Mouse (Mus musculus): ENCODE measurements at regions not wholly inside any gene's neighbourhood (a gene's known extent, or its start where the extent isn't known, plus 50 kb on each side); places are given as distances from the start of the nearest gene placed in this dataset.

- Histone ChIP-seq H3K4me3 (ENCODE audit: insufficient read depth, low read depth, low read length) (no peak overlapping the region), H3K27ac (ENCODE audit: insufficient read depth, low read depth, low read length) (no peak overlapping the region), H3K4me1 (ENCODE audit: control insufficient read depth, insufficient read depth, low read length) (no peaks in the 10 kb centered on the region; the same call in 1 of the 2 replicates)
- TF ChIP-seq CTCF (IDR thresholded peaks at IDR 0.05; ENCODE audit: insufficient read depth, low read depth, low read length) (no peak), POLR2A (IDR thresholded peaks at IDR 0.05; ENCODE audit: insufficient read depth, low read depth, low read length) (no peak)
- 71% methylated on average over 3 of the region's 3 CpGs for WGBS
Observed at GRCm38 (mm10) chr12:15676127-15676526, 140.6 kb downstream of the Trib2 start.

GRCm38 (mm10) chr12:15659755-15660154 lies 157.0 kb downstream of the Trib2 start:
- Histone ChIP-seq H3K27ac (ENCODE audit: insufficient read depth, low read depth, low read length) (no peak overlapping the region; the same call in 1 of the 2 replicates), H3K4me1 (ENCODE audit: control insufficient read depth, insufficient read depth, low read length) (no peaks in the 10 kb centered on the region), H3K4me3 (ENCODE audit: insufficient read depth, low read depth, low read length) (no peak overlapping the region)
- 22% methylated on average over 2 of the region's 2 CpGs for WGBS
- no peak for TF ChIP-seq POLR2A (IDR thresholded peaks at IDR 0.05; ENCODE audit: insufficient read depth, low read depth, low read length)
- no peak for TF ChIP-seq CTCF (IDR thresholded peaks at IDR 0.05; ENCODE audit: insufficient read depth, low read depth, low read length)

- no peak overlapping the region for H3K4me3 ChIP-seq (ENCODE audit: insufficient read depth, low read depth, low read length)
- H3K4me1 ChIP-seq (ENCODE audit: control insufficient read depth, insufficient read depth, low read length): no peaks in the 10 kb centered on the region
- H3K27ac ChIP-seq (ENCODE audit: insufficient read depth, low read depth, low read length): no peak overlapping the region
- TF ChIP-seq POLR2A (IDR thresholded peaks at IDR 0.05; ENCODE audit: insufficient read depth, low read depth, low read length): no peak
- no peak for TF ChIP-seq CTCF (IDR thresholded peaks at IDR 0.05; ENCODE audit: insufficient read depth, low read depth, low read length)
- WGBS: 40% methylated on average over 2 of the region's 2 CpGs
Observed at GRCm38 (mm10) chr12:15659332-15659731, 157.4 kb downstream of the Trib2 start.

- TF ChIP-seq CTCF (IDR thresholded peaks at IDR 0.05; ENCODE audit: insufficient read depth, low read depth, low read length) (no peak), POLR2A (IDR thresholded peaks at IDR 0.05; ENCODE audit: insufficient read depth, low read depth, low read length) (no peak)
- no peaks in the 10 kb centered on the region for H3K4me1 ChIP-seq (ENCODE audit: control insufficient read depth, insufficient read depth, low read length)
- H3K27ac ChIP-seq (ENCODE audit: insufficient read depth, low read depth, low read length): no peak overlapping the region
- H3K4me3 ChIP-seq (ENCODE audit: insufficient read depth, low read depth, low read length): no peak overlapping the region
- WGBS: 87% methylated on average over 3 of the region's 3 CpGs
Observed at GRCm38 (mm10) chr12:15657748-15658251, 158.9 kb downstream of the Trib2 start.

- Histone ChIP-seq H3K4me1 (ENCODE audit: control insufficient read depth, insufficient read depth, low read length) (no peaks in the 10 kb centered on the region), H3K27ac (ENCODE audit: insufficient read depth, low read depth, low read length) (no peak overlapping the region), H3K4me3 (ENCODE audit: insufficient read depth, low read depth, low read length) (no peak overlapping the region)
- WGBS: 78% methylated on average over 4 of the region's 4 CpGs
- no peak for TF ChIP-seq POLR2A (IDR thresholded peaks at IDR 0.05; ENCODE audit: insufficient read depth, low read depth, low read length)
Observed at GRCm38 (mm10) chr12:15654585-15654984, 162.1 kb downstream of the Trib2 start.

GRCm38 (mm10) chr12:15653357-15653763 lies 163.4 kb downstream of the Trib2 start:
- Histone ChIP-seq H3K27ac (ENCODE audit: insufficient read depth, low read depth, low read length) (no peak overlapping the region), H3K4me1 (ENCODE audit: control insufficient read depth, insufficient read depth, low read length) (no peaks in the 10 kb centered on the region), H3K4me3 (ENCODE audit: insufficient read depth, low read depth, low read length) (no peak overlapping the region)
- TF ChIP-seq CTCF (IDR thresholded peaks at IDR 0.05; ENCODE audit: insufficient read depth, low read depth, low read length): no peak
- WGBS: 80% methylated on average over 8 of the region's 8 CpGs

- H3K4me1 ChIP-seq (ENCODE audit: control insufficient read depth, insufficient read depth, low read length): no peaks in the 10 kb centered on the region
- no peak overlapping the region for H3K4me3 ChIP-seq (ENCODE audit: insufficient read depth, low read depth, low read length)
- WGBS: 94% methylated on average over 2 of the region's 2 CpGs
- no peak overlapping the region for H3K27ac ChIP-seq (ENCODE audit: insufficient read depth, low read depth, low read length)
- no peak for TF ChIP-seq POLR2A (IDR thresholded peaks at IDR 0.05; ENCODE audit: insufficient read depth, low read depth, low read length)
- no peak for TF ChIP-seq CTCF (IDR thresholded peaks at IDR 0.05; ENCODE audit: insufficient read depth, low read depth, low read length)
Observed at GRCm38 (mm10) chr12:15651293-15651692, 165.4 kb downstream of the Trib2 start.

- TF ChIP-seq CTCF (IDR thresholded peaks at IDR 0.05; ENCODE audit: insufficient read depth, low read depth, low read length) (no peak), POLR2A (IDR thresholded peaks at IDR 0.05; ENCODE audit: insufficient read depth, low read depth, low read length) (no peak)
- no peak overlapping the region for H3K27ac ChIP-seq (ENCODE audit: insufficient read depth, low read depth, low read length)
- no peak overlapping the region for H3K4me3 ChIP-seq (ENCODE audit: insufficient read depth, low read depth, low read length)
- no peaks in the 10 kb centered on the region for H3K4me1 ChIP-seq (ENCODE audit: control insufficient read depth, insufficient read depth, low read length)
- 90% methylated on average over 4 of the region's 4 CpGs for WGBS
Observed at GRCm38 (mm10) chr12:15649906-15650305, 166.8 kb downstream of the Trib2 start.

- H3K4me1 ChIP-seq (ENCODE audit: control insufficient read depth, insufficient read depth, low read length): no peaks in the 10 kb centered on the region
- no peak overlapping the region for H3K4me3 ChIP-seq (ENCODE audit: insufficient read depth, low read depth, low read length)
- TF ChIP-seq POLR2A (IDR thresholded peaks at IDR 0.05; ENCODE audit: insufficient read depth, low read depth, low read length) (no peak), CTCF (IDR thresholded peaks at IDR 0.05; ENCODE audit: insufficient read depth, low read depth, low read length) (no peak)
- no peak overlapping the region for H3K27ac ChIP-seq (ENCODE audit: insufficient read depth, low read depth, low read length)
- WGBS: 79% methylated on average over 1 of the region's 1 CpGs
Observed at GRCm38 (mm10) chr12:15649226-15649625, 167.5 kb downstream of the Trib2 start.
